Mouse (Mus musculus) spleen, embryonic (tissue): ENCODE measurements around the gene Mpg.
"Not testable (repeated sequence)": the region's sequence is repeated elsewhere in the genome, so short reads cannot be mapped to it uniquely, and the experiment has no call there.

Experiments used
- CTCF ChIA-PET: fragments of 350-600 bp; sonication (Branson Sonifier 250); formaldehyde crosslinking; loops from one replicate; lab custom pipeline; 2022; lab: Charles Lee

Gene Mpg

GRCm38 (mm10) chr11:32200992-32201391, 25.3 kb upstream of the Mpg start:
- CTCF ChIA-PET: not testable (repeated sequence)

GRCm38 (mm10) chr11:32201922-32202685, 24.2 kb upstream of the Mpg start:
- CTCF ChIA-PET: no interaction called here

GRCm38 (mm10) chr11:32205058-32205873, 21.0 kb upstream of the Mpg start, which contains the start of gene Snrnp25:
Gene Snrnp25 (plus strand): TSS chr11:32205415.
- CTCF ChIA-PET: interaction anchor here (1.2 kb wide), 1 partner anchor 9 kb away, joined by 3 read pairs; no protein-coding TSS in a partner anchor

GRCm38 (mm10) chr11:32210623-32211022, 15.7 kb upstream of the Mpg start:
- CTCF ChIA-PET: no interaction called here

- CTCF ChIA-PET: interaction anchor here (0.5 to 1.2 kb wide), 3 partner anchors 22 to 36 kb away, joined by 3 to 12 read pairs (median 4); no protein-coding TSS in a partner anchor
These were observed 10.7 kb upstream of the Mpg start for GRCm38 (mm10) chr11:32215372-32216162.

- CTCF ChIA-PET: interaction anchor here (0.7 to 1.0 kb wide), 2 partner anchors 33 to 472 kb away, joined by 3 read pairs; no protein-coding TSS in a partner anchor
These were observed 9.5 kb upstream of the Mpg start for GRCm38 (mm10) chr11:32216851-32217250.

GRCm38 (mm10) chr11:32218501-32219050, 7.7 kb upstream of the Mpg start:
- CTCF ChIA-PET: interaction anchor here (1.0 to 2.8 kb wide), 3 partner anchors 15 to 22 kb away, joined by 3 to 12 read pairs (median 6); no protein-coding TSS in a partner anchor

- CTCF ChIA-PET: interaction anchor here (0.7 to 2.8 kb wide), 4 partner anchors 10 to 21 kb away, joined by 3 to 12 read pairs (median 4); no protein-coding TSS in a partner anchor
These were observed 7.0 kb upstream of the Mpg start for GRCm38 (mm10) chr11:32219287-32219686.

GRCm38 (mm10) chr11:32220607-32221224, 5.6 kb upstream of the Mpg start:
- CTCF ChIA-PET: interaction anchor here (0.5 to 0.7 kb wide), 2 partner anchors 10 to 20 kb away, joined by 3 read pairs; no protein-coding TSS in a partner anchor

GRCm38 (mm10) chr11:32221225-32221950, 4.9 kb upstream of the Mpg start:
- CTCF ChIA-PET: interaction anchor here (0.7 kb wide), 1 partner anchor 19 kb away, joined by 3 read pairs; no protein-coding TSS in a partner anchor

GRCm38 (mm10) chr11:32221951-32222409, 4.3 kb upstream of the Mpg start, which contains the start of gene Rhbdf1:
Gene Rhbdf1 (minus strand): TSS chr11:32222300.
- CTCF ChIA-PET: interaction anchor here (1.0 kb wide), 1 partner anchor 14 kb away, joined by 5 read pairs; no protein-coding TSS in a partner anchor

GRCm38 (mm10) chr11:32222570-32223194, 3.6 kb upstream of the Mpg start:
- CTCF ChIA-PET: interaction anchor here (0.6 to 1.0 kb wide), 2 partner anchors 13 to 902 kb away, joined by 3 to 5 read pairs; no protein-coding TSS in a partner anchor

GRCm38 (mm10) chr11:32223297-32223967, 2.9 kb upstream of the Mpg start:
- CTCF ChIA-PET: interaction anchor here (0.6 kb wide), 1 partner anchor 901 kb away, joined by 3 read pairs; no protein-coding TSS in a partner anchor

- CTCF ChIA-PET: interaction anchor here (0.6 to 1.4 kb wide), 2 partner anchors 10 to 216 kb away, joined by 3 to 6 read pairs; no protein-coding TSS in a partner anchor
These were observed 1.7 kb upstream of the Mpg start for GRCm38 (mm10) chr11:32224468-32225139.

- CTCF ChIA-PET: interaction anchor here (1.4 kb wide), 1 partner anchor 9 kb away, joined by 3 read pairs; no protein-coding TSS in a partner anchor
These were observed 842 bp upstream of the Mpg start for GRCm38 (mm10) chr11:32225222-32226104.

- CTCF ChIA-PET: no interaction called here
These were observed 736 bp downstream of the Mpg start for GRCm38 (mm10) chr11:32227041-32227440.
